Mouse (Mus musculus): ENCODE results near the gene Erlec1. TPM values are rescaled to one million over a fixed set of nuclear protein-coding genes. Genes with fewer than 3 reads are reported as not detected.

The Erlec1 gene
- polyA plus RNA-seq, 1 experiment from 2014 or later: 11.5 TPM

Other genes with a start within 250 kb of the Erlec1 start
- gene Psme4, start 182.6 kb downstream of the Erlec1 start, polyA plus RNA-seq (2015; fragmentation: Nextera tagmentation; extraction: Ambion mirVana): 17.1 and 17.3 TPM in 2 replicates
- 0.21 and 0.37 TPM in 2 replicates for gene Gpr75, start 69.0 kb downstream of the Erlec1 start, polyA plus RNA-seq (2015; fragmentation: Nextera tagmentation; extraction: Ambion mirVana)
- 25.9 and 27.6 TPM in 2 replicates for gene Asb3, start 68.9 kb downstream of the Erlec1 start, polyA plus RNA-seq (2015; fragmentation: Nextera tagmentation; extraction: Ambion mirVana)
- gene Chac2, start 32.0 kb upstream of the Erlec1 start, polyA plus RNA-seq (2015; fragmentation: Nextera tagmentation; extraction: Ambion mirVana): 31.0 and 36.7 TPM in 2 replicates
- gene Gm17332, start 228.1 kb upstream of the Erlec1 start, polyA plus RNA-seq (2015; fragmentation: Nextera tagmentation; extraction: Ambion mirVana): not detected in 2 replicates